Mouse (Mus musculus) gastrocnemius, postnatal 10 days (tissue): Measurements from ENCODE around the gene Ift140. TPM values are rescaled to one million over a fixed set of nuclear protein-coding genes. Genes with fewer than 3 reads are reported as not detected.
A peak's percentile ranks its signal among the peaks of the same experiment; 100 is the strongest.
"Not testable (repeated sequence)": the region's sequence is repeated elsewhere in the genome, so short reads cannot be mapped to it uniquely, and the experiment has no call there.

Source experiments
- DNase-seq: peaks from one replicate; pipeline ENCODE4 v3.0.0; 2021; ENCODE audit warnings: mixed read lengths
- total RNA-seq, 2 experiments: library from RNA; stranded (reverse); gene quantifications; 2 replicates each; pipeline ENCODE4 v1.2.3; 2021

Ift140 gene
- total RNA-seq, 2 experiments from 2014 or later: 6.3 to 7.3 TPM

DNA sequence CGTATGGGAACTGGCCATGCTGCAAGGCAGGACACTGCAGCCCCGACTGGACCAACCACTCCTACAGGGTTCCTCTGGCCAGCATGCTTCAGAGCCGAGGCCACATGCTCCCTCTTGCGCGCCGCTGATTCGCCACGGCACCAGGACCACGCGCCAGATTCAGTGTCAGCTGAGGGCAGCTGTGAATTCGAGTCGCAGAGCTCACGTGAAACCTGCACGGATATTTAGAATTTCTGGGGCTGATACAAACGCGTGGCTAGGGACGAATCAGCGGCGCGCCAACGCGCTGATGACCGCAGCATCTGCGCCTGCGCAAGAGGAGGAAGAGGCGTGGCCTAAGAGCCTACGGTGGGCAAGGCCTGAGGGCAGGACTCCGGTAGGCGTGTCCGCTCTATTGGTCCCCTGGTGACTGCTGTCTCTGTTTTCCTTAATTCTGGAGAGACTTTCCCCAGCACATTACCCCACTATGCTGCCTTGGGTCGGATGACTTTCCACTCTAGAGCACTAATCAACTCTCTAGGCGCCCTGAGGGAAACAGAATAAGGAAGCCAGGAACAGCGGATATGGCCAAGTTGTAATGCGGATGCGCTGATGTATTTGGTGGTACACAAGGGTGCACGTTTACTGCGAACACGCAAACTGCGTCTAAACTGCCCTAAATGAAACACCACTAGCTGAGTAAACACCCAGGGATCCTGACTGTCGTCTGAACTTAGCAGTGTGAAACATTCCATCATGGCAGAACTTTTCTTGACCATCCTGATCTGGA lies 100.0 kb downstream of the Ift140 start, which contains the start of gene Telo2:
Gene Telo2 (minus strand): TSS at position 304 of the 769 bp plus-strand sequence.
- DNase-seq: peak; percentile 97

DNA sequence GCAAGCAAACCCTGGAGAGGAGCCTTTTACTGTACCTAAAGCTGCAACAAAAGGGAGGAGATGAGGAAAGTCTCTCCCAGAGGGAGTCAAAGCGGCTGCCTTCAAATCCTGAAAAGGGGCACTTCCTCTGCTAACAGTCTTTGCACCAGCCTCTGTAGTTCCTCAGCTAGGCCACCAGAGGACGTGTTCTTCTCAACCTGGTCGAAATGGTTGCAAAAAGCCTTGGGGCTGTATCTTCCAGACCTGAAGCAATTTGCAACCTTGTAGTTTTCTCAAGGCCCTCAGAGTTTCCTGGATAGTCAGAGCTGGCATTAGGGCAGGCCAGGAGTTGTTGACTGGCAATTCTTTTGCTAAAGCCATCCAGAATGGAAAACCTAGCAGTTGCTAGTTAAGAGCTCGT lies 101.4 kb downstream of the Ift140 start:
- DNase-seq: no peak

- DNase-seq: no peak
Measured at GRCm38 (mm10) chr17:25120406-25120805, 104.5 kb downstream of the Ift140 start, which contains the start of gene Ptx4. TSS of gene Ptx4 (plus strand) at chr17:25120760.

DNA sequence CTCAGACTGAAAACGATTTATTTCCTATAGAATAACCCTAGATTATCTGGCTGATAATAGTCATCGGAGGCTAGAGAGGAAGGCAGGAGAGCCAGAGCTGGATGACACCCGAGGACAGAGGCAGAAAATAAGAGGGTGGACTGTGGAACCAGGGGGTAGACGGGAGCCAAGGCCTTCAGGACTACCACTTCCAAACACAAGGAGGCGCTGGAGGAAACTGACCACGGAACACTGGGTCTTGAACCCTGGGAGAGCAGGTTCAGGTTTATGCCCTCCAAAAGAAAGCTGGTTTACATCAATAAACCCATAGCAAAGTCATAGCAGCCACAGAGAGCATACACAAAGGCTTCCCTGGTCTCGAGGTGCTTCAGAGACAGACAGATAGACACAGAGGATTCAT lies 108.1 kb downstream of the Ift140 start:
- no peak for DNase-seq

DNA sequence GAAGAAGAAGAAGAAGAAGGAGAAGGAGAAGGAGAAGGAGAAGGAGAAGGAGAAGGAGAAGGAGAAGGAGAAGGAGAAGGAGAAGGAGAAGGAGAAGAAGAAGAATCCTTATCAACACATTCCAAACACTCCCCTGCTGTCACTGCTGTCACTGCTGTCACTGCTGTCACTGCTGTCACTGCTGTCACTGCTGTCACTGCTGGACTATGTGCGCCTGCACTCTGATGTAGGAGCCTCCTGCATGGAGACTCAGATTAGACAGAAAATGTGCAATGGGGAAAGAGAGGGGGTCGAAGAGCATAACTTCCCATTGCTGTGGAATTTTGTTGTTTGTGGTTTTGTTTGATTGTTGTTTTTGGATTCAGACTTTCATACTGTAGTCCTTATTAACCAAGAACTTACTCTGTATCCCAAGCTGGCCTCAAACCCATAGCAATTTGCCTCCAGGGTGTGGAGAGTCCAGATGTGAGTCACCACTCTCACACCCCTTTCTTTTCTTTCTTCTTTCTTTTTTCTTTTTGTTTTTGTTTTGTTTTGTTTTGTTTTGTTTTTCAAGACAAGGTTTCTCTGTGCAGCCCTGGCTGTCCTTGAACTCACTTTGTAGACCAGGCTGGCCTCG lies 109.7 kb downstream of the Ift140 start:
- not testable (repeated sequence) for DNase-seq

GRCm38 (mm10) chr17:25127079-25127478 lies 111.2 kb downstream of the Ift140 start:
- DNase-seq: no peak

GRCm38 (mm10) chr17:25127681-25128080 lies 111.8 kb downstream of the Ift140 start:
- DNase-seq: no peak

GRCm38 (mm10) chr17:25130060-25130459 lies 114.2 kb downstream of the Ift140 start:
- DNase-seq: no peak

DNA sequence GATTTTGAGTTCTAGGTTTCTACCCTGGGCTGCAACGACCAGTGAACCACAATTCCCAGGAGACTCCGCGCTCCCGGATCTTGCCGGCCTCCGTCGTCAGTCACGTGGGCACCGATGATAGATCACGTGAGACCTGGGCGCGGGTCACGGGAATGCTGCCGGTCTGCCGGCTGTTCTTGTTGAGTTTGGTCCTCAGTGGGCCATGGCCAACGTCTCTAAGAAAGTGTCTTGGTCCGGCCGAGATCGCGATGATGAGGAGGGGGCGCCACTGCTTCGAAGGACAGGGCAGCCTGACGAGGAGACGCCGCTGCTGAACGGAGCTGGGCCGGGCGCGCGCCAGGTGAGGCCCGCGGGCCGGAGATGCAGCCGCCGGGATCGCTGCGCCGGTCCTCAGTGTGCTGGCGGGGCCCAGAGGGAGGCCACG lies 117.4 kb downstream of the Ift140 start, which contains the start of gene Clcn7:
Gene Clcn7 (plus strand): TSS at position 117 of the 424 bp plus-strand sequence.
- peak; percentile 94 for DNase-seq

GRCm38 (mm10) chr17:25135622-25136021 lies 119.7 kb downstream of the Ift140 start:
- DNase-seq: no peak

DNA sequence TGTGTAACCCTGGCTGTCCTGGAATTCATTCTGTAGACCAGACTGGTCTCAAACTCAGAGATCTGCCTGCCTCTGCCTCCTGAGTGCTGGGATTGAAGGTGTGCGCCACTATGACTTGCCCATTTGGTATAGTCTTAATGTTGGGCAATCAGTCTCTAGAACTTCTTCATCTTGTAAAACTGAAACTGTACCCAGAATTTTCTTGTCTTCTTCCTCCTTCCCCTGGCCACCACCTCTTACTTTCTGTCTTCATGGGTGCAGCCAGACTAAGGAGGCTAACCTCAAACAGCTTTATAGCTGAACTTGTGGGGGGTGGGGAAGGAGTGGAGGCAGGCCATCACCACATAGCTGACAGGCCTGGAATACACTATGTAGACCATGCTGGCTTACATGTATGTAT lies 122.9 kb downstream of the Ift140 start:
- DNase-seq: no peak

DNA sequence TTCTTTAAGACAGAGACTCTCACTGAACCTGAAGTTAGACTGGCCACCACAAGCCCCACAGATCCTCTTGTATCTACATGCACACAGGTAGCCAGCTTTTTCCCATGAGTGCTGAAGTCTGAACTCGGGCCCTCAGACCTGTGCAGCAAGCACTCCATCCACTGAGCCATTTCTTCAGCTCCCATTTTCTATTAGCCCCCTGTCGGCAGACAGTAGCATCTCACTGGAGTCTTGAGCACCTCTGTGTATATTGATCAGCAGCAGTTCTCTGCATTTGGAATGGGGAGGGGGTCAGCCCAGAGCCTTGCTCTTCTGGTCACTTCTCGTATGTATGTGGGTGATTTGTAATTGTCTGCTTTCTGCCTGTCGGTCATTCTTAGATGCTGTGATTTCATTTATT lies 124.1 kb downstream of the Ift140 start:
- DNase-seq: no peak

Other genes with a start within 250 kb of the Ift140 start
- not detected for gene Meiob, start 211.8 kb upstream of the Ift140 start, total RNA-seq
- gene Hagh, start 175.9 kb upstream of the Ift140 start, total RNA-seq: 10 to 100 TPM; 78.0 to 86.1 TPM
- gene Fahd1, start 165.7 kb upstream of the Ift140 start, total RNA-seq: 10 to 100 TPM; 30.7 to 33.6 TPM
- 1 to 10 TPM; 3.6 to 7.0 TPM for gene Igfals, start 150.1 kb upstream of the Ift140 start, total RNA-seq
- gene Nubp2, start 129.7 kb upstream of the Ift140 start, total RNA-seq: 10 to 100 TPM; 15.0 to 18.5 TPM
- 10 to 100 TPM; 28.2 to 30.4 TPM for gene Spsb3, start 129.4 kb upstream of the Ift140 start, total RNA-seq
- 10 to 100 TPM; 12.0 to 20.8 TPM for gene Eme2, start 121.0 kb upstream of the Ift140 start, total RNA-seq
- 100 to 1,000 TPM; 108 to 121 TPM for gene Mrps34, start 121.0 kb upstream of the Ift140 start, total RNA-seq
- 10 to 100 TPM; 13.5 to 14.7 TPM for gene Nme3, start 119.6 kb upstream of the Ift140 start, total RNA-seq
- 10 to 100 TPM; 23.5 to 37.8 TPM for gene Mapk8ip3, start 79.1 kb upstream of the Ift140 start, total RNA-seq
- 10 to 100 TPM; 17.2 to 24.5 TPM for gene Jpt2, start 55.4 kb upstream of the Ift140 start, total RNA-seq
- gene Cramp1l, start 297 bp upstream of the Ift140 start, total RNA-seq: 1 to 10 TPM; 9.1 to 9.9 TPM
- gene Tmem204, start 67.5 kb downstream of the Ift140 start, total RNA-seq: 10 to 100 TPM; 16.0 to 16.5 TPM
- gene Telo2, start 99.9 kb downstream of the Ift140 start, total RNA-seq: 10 to 100 TPM; 13.0 to 16.1 TPM
- gene Ptx4, start 104.7 kb downstream of the Ift140 start, total RNA-seq: 1 to 10 TPM; 7.3 to 8.7 TPM
- 10 to 100 TPM; 14.0 to 20.0 TPM for gene Clcn7, start 117.3 kb downstream of the Ift140 start, total RNA-seq
- gene Ccdc154, start 146.4 kb downstream of the Ift140 start, total RNA-seq: under 1 TPM; 0.09 TPM
- gene Gm38655, start 159.4 kb downstream of the Ift140 start, total RNA-seq: not detected
- gene BC003965, start 168.5 kb downstream of the Ift140 start, total RNA-seq: 10 to 100 TPM; 12.3 to 12.4 TPM
- 1 to 10 TPM; 6.8 to 8.0 TPM for gene Unkl, start 172.3 kb downstream of the Ift140 start, total RNA-seq
- 10 to 100 TPM; 13.1 to 13.5 TPM for gene Gnptg, start 224.0 kb downstream of the Ift140 start, total RNA-seq
- 10 to 100 TPM; 21.0 to 21.3 TPM for gene Tsr3, start 224.1 kb downstream of the Ift140 start, total RNA-seq
- under 1 TPM; 0.26 to 0.59 TPM for gene Baiap3, start 240.3 kb downstream of the Ift140 start, total RNA-seq